Mouse (Mus musculus) testis, adult 2 months (tissue): ENCODE measurements around the gene Paqr7. TPM values are rescaled to one million over a fixed set of nuclear protein-coding genes. Genes with fewer than 3 reads are reported as not detected.
A peak's percentile ranks its signal among the peaks of the same experiment; 100 is the strongest.
"Not testable (repeated sequence)": the region's sequence is repeated elsewhere in the genome, so short reads cannot be mapped to it uniquely, and the experiment has no call there.

Experiments used
- H3K27ac ChIP-seq: fragments of 200-500 bp; 2 replicates; pipeline ENCODE4 v1.5.1; 2012; ENCODE audit warnings: low read depth, low read length; ENCODE audit not compliant: control insufficient read depth, insufficient read depth
- H3K27me3 ChIP-seq: fragments of 200-500 bp; 2 replicates; pipeline ENCODE4 v1.6.1; 2012; ENCODE audit warnings: mild to moderate bottlenecking, low read length, moderate library complexity; ENCODE audit not compliant: control insufficient read depth, insufficient read depth
- H3K36me3 ChIP-seq: fragments of 200-500 bp; 2 replicates; pipeline ENCODE4 v1.6.1; 2012; ENCODE audit warnings: mild to moderate bottlenecking, low read length; ENCODE audit not compliant: control insufficient read depth, insufficient read depth
- H3K4me1 ChIP-seq: fragments of 200-500 bp; 2 replicates; pipeline ENCODE4 v1.6.1; 2012; ENCODE audit warnings: low read length; ENCODE audit not compliant: control insufficient read depth, insufficient read depth
- H3K4me3 ChIP-seq: fragments of 200-500 bp; 2 replicates; pipeline ENCODE4 v1.5.1; 2012; ENCODE audit warnings: low read depth, mild to moderate bottlenecking, low read length, moderate library complexity, mixed read lengths; ENCODE audit not compliant: control insufficient read depth
- CTCF ChIP-seq: fragments of 200-500 bp; IDR thresholded peaks from 2 replicates; pipeline ENCODE4 v1.5.1; 2012; ENCODE audit warnings: low read depth, mild to moderate bottlenecking, inconsistent platforms, low read length, moderate library complexity; ENCODE audit not compliant: control insufficient read depth, insufficient read depth, insufficient replicate concordance
- POLR2A ChIP-seq: fragments of 200-500 bp; IDR thresholded peaks from 2 replicates; pipeline ENCODE4 v1.6.1; 2012; ENCODE audit warnings: low read depth, mild to moderate bottlenecking, inconsistent platforms, low read length, moderate library complexity; ENCODE audit not compliant: control insufficient read depth
- polyA plus RNA-seq: library from polyadenylated mRNA; depleted of rRNA; stranded (reverse); fragments of >200 nt; gene quantifications from 2 replicates; pipeline ENCODE4 v1.2.3, GENCODE M21; 2012

The Paqr7 gene
- polyA plus RNA-seq, 1 experiment, result 67.1 TPM

DNA sequence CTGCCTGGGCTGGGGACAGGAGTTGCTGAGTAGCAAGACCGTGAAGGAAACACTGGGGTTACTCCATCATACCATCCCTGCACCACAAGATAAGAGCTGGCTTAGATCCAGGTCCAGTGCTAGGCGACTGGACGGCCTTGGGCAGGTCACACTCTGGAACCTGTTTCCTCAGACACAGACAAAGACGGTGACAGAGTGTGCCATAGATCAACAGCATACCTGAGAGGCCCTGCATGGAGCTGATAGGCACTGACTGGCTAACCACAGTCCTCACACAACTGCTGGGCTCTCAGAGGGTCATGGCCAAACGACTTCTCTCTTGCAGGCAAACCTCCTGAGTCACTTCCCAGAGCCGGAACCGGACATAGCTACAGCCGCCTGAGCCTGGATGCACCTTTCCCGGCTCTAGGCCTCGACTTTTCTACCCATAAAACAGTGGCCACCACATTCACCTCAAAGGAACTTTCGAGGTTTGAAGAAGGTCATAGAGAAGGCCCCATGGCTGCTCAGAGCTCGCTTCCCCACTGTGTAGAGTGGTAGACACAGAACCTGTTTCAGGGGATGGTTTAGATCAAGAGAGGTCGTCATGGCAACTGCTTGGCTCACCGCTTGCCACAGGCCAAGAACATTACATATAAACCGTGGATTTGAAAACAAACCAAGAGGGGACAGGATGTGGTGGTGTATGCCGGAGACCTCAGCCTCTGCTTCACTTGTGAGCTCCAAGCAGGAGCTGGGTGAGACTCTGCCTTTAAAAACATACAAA, 1.5 kb upstream of the Paqr7 start:
- H3K27me3 ChIP-seq, result no peaks in the 10 kb centered on the region
- peak overlapping the region; percentile 56 for H3K27ac ChIP-seq
- H3K4me3 ChIP-seq, result peak overlapping the region; percentile 74
- TF ChIP-seq POLR2A, result no peak
- H3K4me1 ChIP-seq, result peaks cover 15% of the 10 kb centered on the region
- no peaks in the 10 kb centered on the region for H3K36me3 ChIP-seq

DNA sequence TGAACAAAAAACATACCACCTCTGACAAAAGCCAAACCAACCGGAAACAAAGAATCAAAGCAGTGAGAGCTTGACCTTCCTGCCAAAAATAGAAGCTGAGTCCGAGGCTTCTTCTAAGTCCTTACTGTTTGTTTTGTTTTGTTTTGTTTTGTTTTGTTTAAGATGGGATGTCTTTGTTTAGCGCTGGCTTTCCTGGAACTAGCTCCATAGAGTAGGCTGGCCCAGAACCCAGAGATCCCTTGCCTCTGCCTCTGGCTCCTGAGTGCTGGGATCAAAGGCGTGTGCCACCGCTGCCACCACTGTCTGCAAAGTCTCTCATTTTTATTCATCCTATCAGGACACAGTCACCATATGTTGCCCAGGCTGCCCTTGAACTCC, 962 bp upstream of the Paqr7 start:
- Histone ChIP-seq H3K4me3 (peak overlapping the region; percentile 86), H3K27ac (peak overlapping the region; percentile 56; the same call in 1 of the 2 replicates), H3K4me1 (peaks cover 15% of the 10 kb centered on the region), H3K27me3 (no peaks in the 10 kb centered on the region), H3K36me3 (no peaks in the 10 kb centered on the region)
- TF ChIP-seq CTCF (no peak), POLR2A (no peak)

DNA sequence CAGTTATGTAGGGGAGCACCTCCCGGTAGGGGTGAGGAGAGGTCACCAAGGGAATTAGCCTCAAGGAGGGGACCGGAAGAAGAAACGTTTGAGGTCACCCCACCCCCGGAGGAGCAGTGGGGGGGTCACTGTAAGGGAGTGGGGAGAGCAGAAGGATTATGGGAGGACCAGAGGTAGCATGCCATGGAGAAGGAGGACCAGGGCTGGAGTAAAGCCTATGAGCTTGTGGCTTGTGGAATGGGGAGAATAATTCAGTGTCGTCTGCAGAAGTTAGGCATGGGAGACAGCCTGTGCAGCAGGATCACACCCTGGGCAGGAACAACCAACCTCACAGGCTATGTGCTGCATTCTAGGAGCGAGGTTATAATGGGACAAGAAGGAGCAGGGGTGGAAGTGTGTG, 726 bp downstream of the Paqr7 start:
- Histone ChIP-seq H3K27me3 (no peaks in the 10 kb centered on the region), H3K4me1 (peaks cover 15% of the 10 kb centered on the region), H3K4me3 (peak overlapping the region; percentile 86), H3K27ac (peak overlapping the region; percentile 79), H3K36me3 (no peaks in the 10 kb centered on the region)
- no peak for TF ChIP-seq CTCF
- TF ChIP-seq POLR2A, result no peak

DNA sequence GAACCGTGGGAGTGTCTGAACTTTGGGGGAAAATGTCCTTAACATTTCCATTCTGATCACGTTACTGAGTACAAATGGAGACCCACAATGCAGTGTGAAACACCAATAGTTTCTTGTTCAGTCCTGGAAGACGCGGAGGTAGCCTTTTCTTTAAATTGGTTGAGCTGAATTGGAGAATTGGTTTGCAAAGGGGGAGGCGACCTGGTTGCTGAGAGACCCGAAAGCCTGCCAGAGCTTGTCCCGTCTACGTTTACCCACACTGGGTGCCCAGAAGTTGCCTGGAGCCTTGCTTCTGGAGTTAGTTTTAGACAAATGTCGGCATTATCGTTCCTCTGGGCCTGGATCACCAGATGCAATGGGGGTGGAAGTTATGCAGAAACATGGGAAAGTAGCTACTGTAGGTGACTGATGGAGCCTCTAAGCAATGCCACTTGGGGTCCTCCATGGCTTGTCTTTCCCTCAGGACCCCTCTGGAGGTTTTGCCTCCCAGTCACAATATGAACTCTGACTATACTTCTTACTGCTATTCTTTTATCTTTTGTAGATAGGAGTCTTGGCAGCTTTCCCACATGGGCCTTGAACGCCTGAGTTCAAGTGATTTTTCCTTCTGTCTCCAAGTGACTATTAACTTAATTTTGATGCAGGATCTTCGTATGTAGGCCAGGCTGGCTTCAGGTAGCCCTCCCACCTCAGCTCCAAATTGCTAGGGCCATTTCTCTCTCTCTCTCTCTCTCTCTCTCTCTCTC, 1.7 kb downstream of the Paqr7 start:
- H3K27me3 ChIP-seq, result no peaks in the 10 kb centered on the region
- TF ChIP-seq POLR2A (no peak), CTCF (no peak)
- peaks cover 15% of the 10 kb centered on the region for H3K4me1 ChIP-seq
- no peaks in the 10 kb centered on the region for H3K36me3 ChIP-seq
- H3K27ac ChIP-seq, result peak overlapping the region; percentile 79
- H3K4me3 ChIP-seq, result peak overlapping the region; percentile 86

DNA sequence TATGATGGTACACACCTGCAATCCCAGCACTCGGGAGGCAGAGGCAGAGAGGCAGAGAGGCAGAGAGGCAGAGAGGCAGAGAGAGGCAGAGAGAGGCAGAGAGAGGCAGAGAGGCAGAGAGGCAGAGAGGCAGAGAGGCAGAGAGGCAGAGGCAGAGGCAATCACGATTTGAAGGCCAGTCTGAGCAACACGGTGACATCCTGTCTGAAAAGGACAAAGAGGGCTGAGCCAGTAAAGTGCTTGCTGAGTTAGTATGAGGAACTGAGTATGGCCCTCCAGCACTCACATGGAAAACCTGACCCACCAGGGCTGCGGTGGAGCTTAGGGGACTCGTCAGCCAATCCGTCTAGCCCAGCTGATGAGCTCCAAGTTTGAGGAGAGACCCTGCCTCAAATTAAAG, 2.5 kb downstream of the Paqr7 start:
- H3K27me3 ChIP-seq, H3K36me3 ChIP-seq: not testable (repeated sequence)
- Histone ChIP-seq H3K4me3 (peak overlapping the region; percentile 45), H3K27ac (peak overlapping the region; percentile 65), H3K4me1 (peaks cover 15% of the 10 kb centered on the region)

DNA sequence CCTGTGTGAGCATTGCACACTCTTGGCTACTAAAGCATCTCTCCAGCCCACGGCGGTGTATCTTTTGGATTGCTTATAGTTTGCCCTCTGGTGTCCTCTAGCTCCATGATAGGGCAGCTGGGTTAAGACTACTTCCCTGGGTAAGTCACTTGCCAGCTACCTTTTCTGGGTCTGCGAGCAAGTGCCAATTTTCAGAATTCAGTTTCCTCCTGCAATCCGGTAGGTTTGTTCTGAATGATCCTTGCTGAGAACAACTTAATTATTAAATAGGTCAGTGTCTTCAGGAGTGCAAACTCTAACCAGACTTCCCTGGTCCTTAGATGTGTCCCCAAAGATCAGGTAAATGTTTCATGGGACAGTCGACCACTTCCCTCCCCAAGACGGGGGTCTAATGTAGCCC, 4.6 kb downstream of the Paqr7 start:
- H3K36me3 ChIP-seq, result no peaks in the 10 kb centered on the region
- H3K27me3 ChIP-seq, result no peaks in the 10 kb centered on the region
- H3K4me3 ChIP-seq, result peak overlapping the region; percentile 80
- peaks cover 5% of the 10 kb centered on the region for H3K4me1 ChIP-seq
- TF ChIP-seq CTCF (no peak), POLR2A (no peak)
- no peak overlapping the region for H3K27ac ChIP-seq

DNA sequence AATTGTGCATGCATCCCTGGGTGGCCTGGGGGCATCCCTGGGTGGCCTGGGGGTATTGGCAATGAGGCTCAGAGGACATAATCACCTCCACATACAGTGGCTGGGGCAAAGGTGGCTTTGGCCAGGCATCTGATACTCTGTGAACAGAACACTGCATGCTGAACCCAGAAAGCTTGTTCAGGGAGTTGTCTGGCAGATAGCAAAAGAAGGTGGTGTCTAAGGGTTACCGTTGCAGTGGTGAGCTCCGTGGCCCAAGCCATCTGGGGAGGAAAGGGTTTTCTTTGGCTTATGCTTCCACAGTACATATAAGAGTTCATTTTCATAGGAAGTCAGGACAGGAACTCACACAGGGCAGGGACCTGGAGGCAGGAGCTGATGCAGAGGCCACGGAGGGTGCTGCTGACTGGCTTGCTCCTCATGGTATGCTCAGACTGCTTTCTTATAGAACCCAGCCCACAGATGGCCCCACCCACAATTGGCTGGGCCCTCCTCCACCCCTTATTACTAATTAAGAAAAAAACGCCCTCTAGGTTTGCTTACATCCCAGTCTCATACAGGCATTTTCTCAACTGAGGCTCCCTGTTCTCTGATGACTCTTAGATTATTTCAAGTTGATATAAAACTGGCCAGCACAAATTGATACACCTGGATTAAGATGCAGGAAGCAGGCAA, 7.3 kb downstream of the Paqr7 start:
- peak overlapping the region; percentile 75 for H3K4me3 ChIP-seq
- no peaks in the 10 kb centered on the region for H3K27me3 ChIP-seq
- H3K27ac ChIP-seq, result no peak overlapping the region
- no peak for TF ChIP-seq POLR2A
- no peak for TF ChIP-seq CTCF
- H3K36me3 ChIP-seq, result no peaks in the 10 kb centered on the region
- peaks cover 3% of the 10 kb centered on the region for H3K4me1 ChIP-seq
